Mouse (Mus musculus) embryonic facial prominence, embryonic 15.5 days (tissue): ENCODE data around the gene Smim11. TPM values are rescaled to one million over a fixed set of nuclear protein-coding genes. Genes with fewer than 3 reads are reported as not detected.

ENCODE experiments used
- polyA plus RNA-seq: library from polyadenylated mRNA; unstranded; fragments of >200 nt; fragmentation: Nextera tagmentation; extraction: Ambion mirVana; gene quantifications from 2 replicates; pipeline ENCODE4 v1.2.1, GENCODE M21; 2015

The Smim11 gene
- polyA plus RNA-seq, 1 experiment from 2014 or later = 131 TPM

Other genes starting within 250 kb of the Smim11 start
- 89.0 and 91.8 TPM in 2 replicates for gene Mrps6, start 243.0 kb upstream of the Smim11 start, polyA plus RNA-seq
- 0.15 TPM in 1 of 2 replicates, not detected in the other for gene Gm49711, start 243.0 kb upstream of the Smim11 start, polyA plus RNA-seq
- 6.3 and 6.4 TPM in 2 replicates for gene Slc5a3, start 243.0 kb upstream of the Smim11 start, polyA plus RNA-seq
- gene Kcne2, start 8.9 kb upstream of the Smim11 start, polyA plus RNA-seq = 0.22 and 0.23 TPM in 2 replicates
- gene Fam243, start 20.2 kb downstream of the Smim11 start, polyA plus RNA-seq = not detected in 2 replicates
- 0.11 and 0.67 TPM in 2 replicates for gene Kcne1, start 58.2 kb downstream of the Smim11 start, polyA plus RNA-seq
- 40.3 and 41.8 TPM in 2 replicates for gene Rcan1, start 169.6 kb downstream of the Smim11 start, polyA plus RNA-seq
- gene Clic6, start 184.4 kb downstream of the Smim11 start, polyA plus RNA-seq = 6.7 and 8.8 TPM in 2 replicates